Mouse (Mus musculus) thymus, adult 2 months (tissue): Measurements from ENCODE around the gene Ms4a4a.

Source experiments
- CTCF ChIP-seq: fragments of 200-500 bp; IDR thresholded peaks from 2 replicates; pipeline ENCODE4 v1.5.1; 2012; ENCODE audit warnings: mild to moderate bottlenecking, control low read depth, low read length, moderate library complexity, borderline replicate concordance; ENCODE audit not compliant: control insufficient read depth, poor library complexity, insufficient read depth; ENCODE audit errors: extremely low read depth
- POLR2A ChIP-seq: fragments of 200-500 bp; IDR thresholded peaks from 2 replicates; pipeline ENCODE4 v1.6.1; 2012; ENCODE audit warnings: mild to moderate bottlenecking, low read length, control low read depth, moderate library complexity; ENCODE audit not compliant: control insufficient read depth, poor library complexity, insufficient read depth; ENCODE audit errors: extremely low read depth

GRCm38 (mm10) chr19:11435058-11435834, 59.9 kb downstream of the Ms4a4a start:
- TF ChIP-seq CTCF: no peak
- TF ChIP-seq POLR2A: no peak
